Mouse (Mus musculus): Measurements from ENCODE around the gene Cbl.

GRCm38 (mm10) chr9:44194000-44194399 lies 39.8 kb downstream of the Cbl start:
- TF ChIP-seq CTCF (IDR thresholded peaks at IDR 0.05; ENCODE audit: control insufficient read depth, insufficient read depth, insufficient read length), result no peak
- TF ChIP-seq CEBPB (IDR thresholded peaks at IDR 0.05; ENCODE audit: low read depth), result no peak
- TF ChIP-seq MAX (IDR thresholded peaks at IDR 0.05), result no peak
- no peak for TF ChIP-seq MYOD1 (IDR thresholded peaks at IDR 0.05; ENCODE audit: control insufficient read depth, insufficient read length, low read depth)
- no peak for TF ChIP-seq USF1 (IDR thresholded peaks at IDR 0.05; ENCODE audit: low read depth)

All from C2C12 (cell line).